Mouse (Mus musculus) forebrain, embryonic 16.5 days (tissue): ENCODE data around the gene Cldnd2. TPM values are rescaled to one million over a fixed set of nuclear protein-coding genes. Genes with fewer than 3 reads are reported as not detected.
A peak's percentile ranks its signal among the peaks of the same experiment; 100 is the strongest.

Experiments used
- ATAC-seq: fragments of 200-750 bp; cut with Nextera tagmentation; 2 replicates; pipeline ENCODE4 v1.8.0; 2017; ENCODE audit warnings: mild to moderate bottlenecking, moderate library complexity
- H3K27ac ChIP-seq: fragments of 300-500 bp; sonication (generic); 2 replicates; pipeline ENCODE4 v1.5.1; 2014; ENCODE audit warnings: low read length, control low read depth
- H3K27me3 ChIP-seq: fragments of 300-500 bp; sonication (generic); replicated peaks from 2 replicates; pipeline ENCODE4 v1.6.1; 2014; ENCODE audit warnings: low read length; ENCODE audit not compliant: control insufficient read depth, insufficient read depth
- H3K36me3 ChIP-seq: fragments of 300-500 bp; sonication (generic); 2 replicates; pipeline ENCODE4 v1.6.1; 2014; ENCODE audit not compliant: control insufficient read depth, insufficient read depth
- H3K4me1 ChIP-seq: fragments of 300-500 bp; sonication (generic); replicated peaks from 2 replicates; pipeline ENCODE4 v1.6.1; 2014; ENCODE audit warnings: low read length; ENCODE audit not compliant: control insufficient read depth, insufficient read depth
- H3K4me2 ChIP-seq: fragments of 300-500 bp; sonication (generic); 2 replicates; pipeline ENCODE4 v1.6.1; 2014; ENCODE audit warnings: mild to moderate bottlenecking, low read length, control low read depth
- H3K4me3 ChIP-seq: fragments of 300-500 bp; sonication (generic); replicated peaks from 2 replicates; pipeline ENCODE4 v1.5.1; 2014; ENCODE audit warnings: mild to moderate bottlenecking, low read length, control low read depth
- H3K9ac ChIP-seq: fragments of 300-500 bp; sonication (generic); replicated peaks from 2 replicates; pipeline ENCODE4 v1.6.1; 2014; ENCODE audit warnings: low read depth, low read length, control low read depth
- H3K9me3 ChIP-seq: fragments of 300-500 bp; sonication (generic); 2 replicates; pipeline ENCODE4 v1.6.1; 2016; ENCODE audit warnings: low read length; ENCODE audit not compliant: control insufficient read depth
- WGBS: fragments of 180-500 bp; shearing (Covaris S2); extraction: QIAGEN DNeasy Blood & Tissue Kit; methylation state at CpG from one replicate; pipeline ENCODE4 v1.1.7; 2014; 5-methylcytosine and 5-hydroxymethylcytosine counted together
- polyA plus RNA-seq: library from polyadenylated mRNA; unstranded; fragments of >200 nt; fragmentation: Nextera tagmentation; extraction: Ambion mirVana; gene quantifications from 2 replicates; pipeline ENCODE4 v1.2.1, GENCODE M21; 2015

Gene Cldnd2
- polyA plus RNA-seq, 1 experiment from 2014 or later: not detected

GRCm38 (mm10) chr7:43442684-43443083 lies 2.1 kb downstream of the Cldnd2 start:
- no peak; the same call in 1 of the 2 replicates for ATAC-seq
- no peaks in the 10 kb centered on the region for H3K9me3 ChIP-seq
- WGBS: 15% methylated on average over 9 of the region's 9 CpGs

GRCm38 (mm10) chr7:43443126-43443916 lies 2.7 kb downstream of the Cldnd2 start:
- peak overlapping the region; percentile 58 for H3K9ac ChIP-seq
- peak; percentile 84 for ATAC-seq
- under 1% methylated on average over 36 of the region's 36 CpGs for WGBS
- H3K27ac ChIP-seq: peak overlapping the region; percentile 57
- no peaks in the 10 kb centered on the region for H3K27me3 ChIP-seq
- H3K36me3 ChIP-seq: no peaks in the 10 kb centered on the region
- peaks cover 21% of the 10 kb centered on the region for H3K4me1 ChIP-seq
- peak overlapping the region; percentile 55 for H3K4me3 ChIP-seq
- no peaks in the 10 kb centered on the region for H3K9me3 ChIP-seq
- H3K4me2 ChIP-seq: peak overlapping the region; percentile 72

More at GRCm38 (mm10) chr7:43442684-43443083, 2.1 kb downstream of the Cldnd2 start:
- Histone ChIP-seq H3K27me3 (no peaks in the 10 kb centered on the region), H3K36me3 (no peaks in the 10 kb centered on the region), H3K4me3 (peak overlapping the region; percentile 55), H3K4me1 (peaks cover 21% of the 10 kb centered on the region), H3K4me2 (peak overlapping the region; percentile 72), H3K27ac (peak overlapping the region; percentile 57), H3K9ac (peak overlapping the region; percentile 58)

GRCm38 (mm10) chr7:43443917-43444293 lies 3.3 kb downstream of the Cldnd2 start, which contains the start of the genes Etfb and Gm45233:
TSS of gene Etfb (plus strand) at chr7:43444083.
TSS of gene Gm45233 (plus strand) at chr7:43444128.
- H3K4me3 ChIP-seq: peak within 1 kb of the TSS; percentile 55
- H3K4me1 ChIP-seq: peaks cover 21% of the 10 kb centered on the region
- H3K9me3 ChIP-seq: no peaks in the 10 kb centered on the region
- ATAC-seq: peak; percentile 98
- under 1% methylated on average over 27 of the region's 27 CpGs for WGBS
- peak within 1 kb of the TSS; percentile 57 for H3K27ac ChIP-seq
- H3K9ac ChIP-seq: peak within 1 kb of the TSS; percentile 62
- H3K4me2 ChIP-seq: peak within 1 kb of the TSS; percentile 72
- H3K36me3 ChIP-seq: no peaks in the 10 kb centered on the region
- no peaks in the 10 kb centered on the region for H3K27me3 ChIP-seq

- Histone ChIP-seq H3K4me2 (no peak overlapping the region), H3K4me1 (peaks cover 16% of the 10 kb centered on the region), H3K9ac (no peak overlapping the region), H3K4me3 (no peak overlapping the region), H3K27me3 (no peaks in the 10 kb centered on the region), H3K9me3 (no peaks in the 10 kb centered on the region), H3K36me3 (no peaks in the 10 kb centered on the region), H3K27ac (no peak overlapping the region)
- 85% methylated on average over 4 of the region's 4 CpGs for WGBS
- no peak for ATAC-seq
Observed at GRCm38 (mm10) chr7:43447801-43448200, 7.2 kb downstream of the Cldnd2 start.

GRCm38 (mm10) chr7:43448246-43448645 lies 7.7 kb downstream of the Cldnd2 start:
- Histone ChIP-seq H3K4me1 (peaks cover 12% of the 10 kb centered on the region), H3K4me2 (no peak overlapping the region), H3K4me3 (no peak overlapping the region), H3K9ac (no peak overlapping the region), H3K27me3 (no peaks in the 10 kb centered on the region), H3K36me3 (no peaks in the 10 kb centered on the region), H3K27ac (no peak overlapping the region), H3K9me3 (no peaks in the 10 kb centered on the region)
- no peak for ATAC-seq
- 91% methylated on average over 2 of the region's 3 CpGs for WGBS

GRCm38 (mm10) chr7:43449811-43450210 lies 9.2 kb downstream of the Cldnd2 start:
- H3K27me3 ChIP-seq: no peaks in the 10 kb centered on the region
- no peaks in the 10 kb centered on the region for H3K9me3 ChIP-seq
- H3K36me3 ChIP-seq: peaks cover 5% of the 10 kb centered on the region; the same call in 1 of the 2 replicates
- ATAC-seq: no peak
- peaks cover 5% of the 10 kb centered on the region for H3K4me1 ChIP-seq
- H3K9ac ChIP-seq: no peak overlapping the region
- no peak overlapping the region for H3K4me2 ChIP-seq
- H3K27ac ChIP-seq: no peak overlapping the region
- WGBS: 98% methylated on average over 2 of the region's 2 CpGs
- no peak overlapping the region for H3K4me3 ChIP-seq

- Histone ChIP-seq H3K9ac (no peak overlapping the region), H3K36me3 (peaks cover 10% of the 10 kb centered on the region), H3K4me1 (no peaks in the 10 kb centered on the region), H3K9me3 (no peaks in the 10 kb centered on the region), H3K4me3 (no peak overlapping the region), H3K27ac (no peak overlapping the region), H3K27me3 (no peaks in the 10 kb centered on the region), H3K4me2 (no peak overlapping the region)
- ATAC-seq: no peak
- WGBS: 94% methylated on average over 11 of the region's 11 CpGs
Observed at GRCm38 (mm10) chr7:43451726-43452125, 11.1 kb downstream of the Cldnd2 start.

GRCm38 (mm10) chr7:43452609-43453008 lies 12.0 kb downstream of the Cldnd2 start:
- H3K4me1 ChIP-seq: no peaks in the 10 kb centered on the region
- H3K36me3 ChIP-seq: peaks cover 13% of the 10 kb centered on the region
- H3K9me3 ChIP-seq: no peaks in the 10 kb centered on the region
- H3K4me3 ChIP-seq: no peak overlapping the region
- 39% methylated on average over 4 of the region's 4 CpGs for WGBS
- H3K4me2 ChIP-seq: no peak overlapping the region
- no peak overlapping the region for H3K9ac ChIP-seq
- ATAC-seq: no peak
- H3K27ac ChIP-seq: no peak overlapping the region
- no peaks in the 10 kb centered on the region for H3K27me3 ChIP-seq

GRCm38 (mm10) chr7:43453599-43454355 lies 13.2 kb downstream of the Cldnd2 start:
- ATAC-seq: no peak
- Histone ChIP-seq H3K4me3 (no peak overlapping the region), H3K9ac (no peak overlapping the region), H3K36me3 (peaks cover 13% of the 10 kb centered on the region), H3K9me3 (no peaks in the 10 kb centered on the region), H3K4me1 (no peaks in the 10 kb centered on the region), H3K27me3 (no peaks in the 10 kb centered on the region), H3K27ac (no peak overlapping the region), H3K4me2 (no peak overlapping the region)
- WGBS: 88% methylated on average over 14 of the region's 14 CpGs
